Mouse (Mus musculus): ENCODE data around the gene Itga1. TPM values are rescaled to one million over a fixed set of nuclear protein-coding genes. Genes with fewer than 3 reads are reported as not detected.

Gene Itga1
- polyA plus RNA-seq, 1 experiment: not detected

DNA sequence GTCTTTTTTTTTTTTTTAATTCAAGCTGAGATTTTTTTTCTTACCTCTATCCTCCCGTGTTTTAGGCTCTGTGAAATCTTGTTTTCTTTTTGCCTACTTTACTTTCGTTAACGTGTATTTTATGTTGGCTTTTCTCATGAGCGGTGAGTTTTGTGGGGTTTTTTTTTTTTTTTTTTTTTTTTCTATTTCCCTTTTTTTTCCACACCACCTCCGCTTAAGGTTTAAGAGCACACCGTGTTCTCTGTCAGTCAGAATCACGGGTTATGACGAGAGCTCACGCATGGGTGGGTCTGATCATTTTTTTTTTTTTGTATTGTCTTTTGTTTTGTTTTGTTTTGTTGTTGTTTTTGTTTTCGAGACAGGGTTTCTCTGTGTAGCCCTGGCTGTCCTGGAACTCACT, 103.7 kb downstream of the Itga1 start:
- no peaks in the 10 kb centered on the region for H3K4me1 ChIP-seq (ENCODE audit: control insufficient read depth)
- H3K36me3 ChIP-seq (ENCODE audit: control insufficient read depth): no peaks in the 10 kb centered on the region

DNA sequence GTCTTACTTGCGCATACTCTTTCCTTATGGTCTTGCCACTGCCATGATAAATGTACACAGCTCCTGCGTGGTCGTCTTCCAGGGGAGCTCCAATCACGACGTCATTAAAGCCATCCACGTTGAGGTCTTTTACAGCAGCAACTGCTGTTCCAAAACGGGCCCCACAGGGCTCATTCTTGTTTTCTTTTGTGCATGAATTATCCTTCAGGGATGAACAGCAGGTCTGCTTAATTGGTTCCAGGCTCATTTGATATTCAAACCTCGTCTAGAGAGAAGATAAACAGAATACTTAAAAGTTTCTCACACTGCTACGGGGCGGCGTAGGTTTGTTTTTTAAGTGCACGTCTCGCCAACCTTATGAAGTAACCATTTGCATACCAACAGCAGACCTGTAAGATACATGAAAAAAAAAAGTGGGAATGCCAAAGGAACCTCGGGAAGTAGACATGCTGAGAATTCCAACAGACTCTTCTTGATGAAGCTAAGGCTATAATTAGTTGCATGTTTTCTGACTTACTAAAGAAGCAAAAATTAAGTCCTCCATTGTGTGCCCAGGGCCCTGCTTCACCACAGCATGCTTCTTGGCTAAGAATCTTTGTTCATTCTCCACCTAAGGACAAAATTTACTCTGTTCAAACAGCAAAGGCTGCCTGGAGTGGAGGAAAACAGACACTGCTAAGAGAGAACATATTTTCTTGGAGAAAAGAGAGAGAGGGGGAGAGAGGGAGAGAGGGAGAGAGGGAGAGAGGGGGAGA, 109.3 kb downstream of the Itga1 start:
- H3K4me3 ChIP-seq (replicated peaks): no peak overlapping the region
- TF ChIP-seq TAL1 (IDR thresholded peaks at IDR 0.05; ENCODE audit: low read length) (no peak), GATA1 (IDR thresholded peaks at IDR 0.05; ENCODE audit: low read length) (no peak)
- no peaks in the 10 kb centered on the region for H3K27me3 ChIP-seq (ENCODE audit: control insufficient read depth)
- no peaks in the 10 kb centered on the region for H3K9me3 ChIP-seq (ENCODE audit: control insufficient read depth, low read length)
- no peaks in the 10 kb centered on the region for H3K4me1 ChIP-seq (ENCODE audit: control insufficient read depth)
- no peaks in the 10 kb centered on the region for H3K36me3 ChIP-seq (ENCODE audit: control insufficient read depth)

More for the DNA sequence above, 103.7 kb downstream of the Itga1 start:
- H3K4me3 ChIP-seq (replicated peaks): no peak overlapping the region
- H3K27me3 ChIP-seq (ENCODE audit: control insufficient read depth): no peaks in the 10 kb centered on the region
- TF ChIP-seq GATA1 (IDR thresholded peaks at IDR 0.05; ENCODE audit: low read length) (no peak), TAL1 (IDR thresholded peaks at IDR 0.05; ENCODE audit: low read length) (no peak)
- H3K9me3 ChIP-seq (ENCODE audit: control insufficient read depth, low read length): no peaks in the 10 kb centered on the region

DNA sequence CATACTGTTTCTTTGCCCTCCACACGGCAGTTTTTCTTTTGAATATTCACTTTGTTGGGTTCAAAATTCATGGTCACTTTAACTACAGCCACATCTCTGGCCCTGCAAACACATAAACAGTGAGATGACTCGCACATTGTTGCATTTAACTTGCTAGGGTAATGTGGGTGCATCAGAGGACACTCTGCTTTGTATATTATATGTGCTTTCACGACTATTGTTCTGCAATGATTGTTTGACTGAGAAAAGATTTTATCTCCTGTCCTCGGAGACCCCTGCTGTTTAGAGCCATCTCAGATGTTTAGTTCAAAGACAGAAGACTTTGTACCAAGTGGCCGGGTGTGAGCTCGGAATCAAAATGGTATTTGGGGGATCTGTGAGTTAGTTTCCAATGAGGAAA, 114.1 kb downstream of the Itga1 start:
- no peaks in the 10 kb centered on the region for H3K4me1 ChIP-seq (ENCODE audit: control insufficient read depth)
- TF ChIP-seq GATA1 (IDR thresholded peaks at IDR 0.05; ENCODE audit: low read length) (no peak), TAL1 (IDR thresholded peaks at IDR 0.05; ENCODE audit: low read length) (no peak)
- no peaks in the 10 kb centered on the region for H3K9me3 ChIP-seq (ENCODE audit: control insufficient read depth, low read length)
- no peak overlapping the region for H3K4me3 ChIP-seq (replicated peaks)
- no peaks in the 10 kb centered on the region for H3K27me3 ChIP-seq (ENCODE audit: control insufficient read depth)
- H3K36me3 ChIP-seq (ENCODE audit: control insufficient read depth): no peaks in the 10 kb centered on the region

DNA sequence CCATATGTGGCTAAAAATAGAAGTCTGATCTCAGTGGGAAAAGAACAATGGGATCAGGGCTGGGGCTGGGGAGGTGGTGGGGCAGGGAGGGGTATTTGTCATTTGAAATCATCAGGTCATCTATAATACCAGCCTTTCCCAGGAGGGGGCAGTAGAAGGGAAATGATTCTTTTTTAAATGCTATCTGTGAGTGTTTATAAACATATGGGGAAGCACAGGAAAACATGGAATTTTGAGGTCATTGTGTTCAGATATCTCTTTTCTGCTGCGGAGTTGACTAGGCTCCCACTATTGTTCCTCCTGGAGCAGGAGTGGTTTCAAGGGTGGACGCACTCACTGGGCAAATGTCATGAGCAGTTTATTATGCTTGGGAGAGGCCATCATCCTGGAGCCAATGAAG, 114.6 kb downstream of the Itga1 start:
- no peak for TF ChIP-seq GATA1 (IDR thresholded peaks at IDR 0.05; ENCODE audit: low read length)
- no peak for TF ChIP-seq TAL1 (IDR thresholded peaks at IDR 0.05; ENCODE audit: low read length)

DNA sequence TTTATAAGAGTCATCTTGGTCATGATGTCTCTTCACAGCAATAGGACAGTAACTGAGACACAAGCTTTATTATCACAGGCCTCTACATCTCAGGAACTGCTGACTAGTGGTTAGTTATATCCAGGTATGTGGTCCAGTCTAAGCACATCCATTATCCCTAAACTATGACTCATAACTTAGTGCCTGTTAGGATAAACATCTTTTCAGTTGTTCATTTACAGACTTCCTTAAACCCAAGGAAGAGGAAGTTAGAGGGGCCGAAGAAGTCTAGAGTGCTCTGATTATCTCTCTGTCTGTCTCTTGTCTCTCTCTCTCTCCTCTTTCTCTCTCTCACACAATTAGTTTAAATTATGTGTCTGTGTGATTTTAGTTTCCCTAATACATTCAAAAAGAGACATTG, 117.1 kb downstream of the Itga1 start:
- H3K4me1 ChIP-seq (ENCODE audit: control insufficient read depth): no peaks in the 10 kb centered on the region
- no peak for TF ChIP-seq GATA1 (IDR thresholded peaks at IDR 0.05; ENCODE audit: low read length)
- TF ChIP-seq TAL1 (IDR thresholded peaks at IDR 0.05; ENCODE audit: low read length): no peak

More for the DNA sequence above, 114.6 kb downstream of the Itga1 start:
- H3K36me3 ChIP-seq (ENCODE audit: control insufficient read depth): no peaks in the 10 kb centered on the region
- no peaks in the 10 kb centered on the region for H3K9me3 ChIP-seq (ENCODE audit: control insufficient read depth, low read length)
- H3K4me3 ChIP-seq (replicated peaks): no peak overlapping the region
- no peaks in the 10 kb centered on the region for H3K4me1 ChIP-seq (ENCODE audit: control insufficient read depth)
- H3K27me3 ChIP-seq (ENCODE audit: control insufficient read depth): no peaks in the 10 kb centered on the region

DNA sequence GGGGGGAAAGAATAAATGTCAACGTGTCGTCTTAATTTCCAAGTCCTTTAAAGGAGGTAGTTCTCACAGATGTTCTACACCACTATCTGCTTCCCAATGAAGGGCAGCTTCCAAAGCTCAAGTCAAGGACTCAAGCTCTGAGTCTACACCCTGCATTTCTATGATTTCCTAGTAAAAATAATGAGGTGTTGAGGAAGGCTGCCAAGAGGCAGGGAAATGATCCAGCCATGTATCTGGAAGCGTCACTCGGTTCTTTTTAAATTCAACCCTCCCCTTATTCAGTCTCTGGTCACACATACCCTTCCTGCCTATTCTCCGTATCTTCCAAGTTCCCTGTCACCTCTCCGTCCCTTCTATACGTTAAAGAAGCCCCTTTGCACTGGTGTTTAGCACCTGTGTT, 118.6 kb downstream of the Itga1 start:
- no peaks in the 10 kb centered on the region for H3K9me3 ChIP-seq (ENCODE audit: control insufficient read depth, low read length)
- no peaks in the 10 kb centered on the region for H3K27me3 ChIP-seq (ENCODE audit: control insufficient read depth)
- TF ChIP-seq TAL1 (IDR thresholded peaks at IDR 0.05; ENCODE audit: low read length): no peak
- no peak for TF ChIP-seq GATA1 (IDR thresholded peaks at IDR 0.05; ENCODE audit: low read length)
- H3K36me3 ChIP-seq (ENCODE audit: control insufficient read depth): no peaks in the 10 kb centered on the region
- H3K4me3 ChIP-seq (replicated peaks): no peak overlapping the region
- no peaks in the 10 kb centered on the region for H3K4me1 ChIP-seq (ENCODE audit: control insufficient read depth)

More for the DNA sequence above, 117.1 kb downstream of the Itga1 start:
- no peaks in the 10 kb centered on the region for H3K9me3 ChIP-seq (ENCODE audit: control insufficient read depth, low read length)
- no peaks in the 10 kb centered on the region for H3K27me3 ChIP-seq (ENCODE audit: control insufficient read depth)
- H3K36me3 ChIP-seq (ENCODE audit: control insufficient read depth): no peaks in the 10 kb centered on the region
- H3K4me3 ChIP-seq (replicated peaks): no peak overlapping the region

DNA sequence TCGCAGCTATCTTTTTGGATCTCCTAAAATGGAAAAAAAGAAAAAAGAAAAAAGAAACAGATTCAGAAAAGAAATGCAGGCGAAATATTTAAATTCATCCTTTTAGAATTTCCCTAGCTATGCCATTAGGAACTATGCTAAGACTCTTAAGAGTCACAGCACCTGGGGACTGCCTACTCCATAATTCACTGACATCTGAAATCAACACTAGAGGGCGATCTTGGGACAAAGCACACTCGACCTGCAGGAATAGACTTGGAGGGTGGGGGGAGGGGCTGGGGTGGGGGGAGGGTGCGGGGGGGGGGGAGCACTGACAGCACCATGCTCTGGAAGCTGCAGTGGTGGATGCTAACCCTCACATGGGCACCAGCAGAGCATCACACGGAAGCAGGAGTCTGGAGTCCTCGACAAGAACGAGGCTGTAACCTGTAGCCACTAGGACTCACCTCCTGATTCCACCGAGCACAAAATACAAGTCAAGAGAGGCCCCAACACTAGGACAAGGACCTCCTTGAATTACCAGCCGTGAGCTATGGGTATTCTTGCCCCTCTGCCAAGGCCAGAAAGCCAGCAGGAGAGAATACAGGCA, 120.8 kb downstream of the Itga1 start:
- no peaks in the 10 kb centered on the region for H3K36me3 ChIP-seq (ENCODE audit: control insufficient read depth)
- H3K4me3 ChIP-seq (replicated peaks): no peak overlapping the region
- no peaks in the 10 kb centered on the region for H3K27me3 ChIP-seq (ENCODE audit: control insufficient read depth)
- H3K4me1 ChIP-seq (ENCODE audit: control insufficient read depth): no peaks in the 10 kb centered on the region
- H3K9me3 ChIP-seq (ENCODE audit: control insufficient read depth, low read length): no peaks in the 10 kb centered on the region
- TF ChIP-seq GATA1 (IDR thresholded peaks at IDR 0.05; ENCODE audit: low read length) (no peak), TAL1 (IDR thresholded peaks at IDR 0.05; ENCODE audit: low read length) (no peak)

DNA sequence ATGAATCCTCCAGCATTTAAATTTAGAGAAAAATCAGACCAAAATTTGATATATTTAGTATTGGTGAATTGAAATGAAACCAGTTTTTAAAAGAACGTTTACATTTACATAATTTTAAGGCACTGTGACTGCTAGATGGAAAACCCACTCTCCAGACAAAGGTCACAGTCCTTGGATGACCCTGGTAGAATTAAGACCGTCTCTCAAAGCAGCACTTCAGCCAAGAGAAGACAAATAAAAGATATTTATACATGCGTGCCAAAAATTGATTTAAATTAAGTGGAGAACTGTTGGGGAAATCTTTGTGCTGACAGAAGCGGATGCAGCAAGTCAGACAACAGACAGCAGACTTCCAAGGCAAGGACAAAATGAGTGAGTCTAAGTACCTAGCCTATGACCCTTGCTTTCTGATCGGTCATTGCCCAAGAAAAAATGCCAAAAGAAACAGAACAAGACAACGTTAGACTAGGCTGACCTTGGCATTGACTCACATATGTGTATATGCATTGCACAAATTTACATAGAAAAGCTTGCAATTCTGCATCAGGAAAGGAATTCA, 127.2 kb downstream of the Itga1 start:
- no peaks in the 10 kb centered on the region for H3K4me1 ChIP-seq (ENCODE audit: control insufficient read depth)
- no peaks in the 10 kb centered on the region for H3K27me3 ChIP-seq (ENCODE audit: control insufficient read depth)
- H3K36me3 ChIP-seq (ENCODE audit: control insufficient read depth): no peaks in the 10 kb centered on the region
- TF ChIP-seq TAL1 (IDR thresholded peaks at IDR 0.05; ENCODE audit: low read length): no peak
- no peak for TF ChIP-seq GATA1 (IDR thresholded peaks at IDR 0.05; ENCODE audit: low read length)
- no peaks in the 10 kb centered on the region for H3K9me3 ChIP-seq (ENCODE audit: control insufficient read depth, low read length)
- no peak overlapping the region for H3K4me3 ChIP-seq (replicated peaks)

DNA sequence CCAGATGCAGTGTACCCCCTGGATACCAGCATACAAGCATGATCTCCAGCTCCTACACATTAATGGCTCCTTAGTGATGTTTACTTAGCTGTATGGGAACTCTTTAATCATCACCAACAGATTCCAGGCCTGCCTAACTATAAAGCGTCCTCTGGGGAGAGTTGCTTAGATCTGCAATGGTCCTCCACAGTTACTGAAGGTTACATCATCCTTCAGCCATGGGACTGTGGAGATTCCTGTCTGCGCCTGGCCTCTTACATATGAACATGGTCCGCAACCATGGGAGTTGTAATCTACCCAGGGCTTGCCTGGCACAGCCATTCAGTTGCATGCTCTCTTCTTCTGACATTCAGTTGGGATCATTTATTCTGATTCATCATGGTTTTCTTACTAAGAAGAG, 129.9 kb downstream of the Itga1 start:
- no peaks in the 10 kb centered on the region for H3K9me3 ChIP-seq (ENCODE audit: control insufficient read depth, low read length)
- H3K27me3 ChIP-seq (ENCODE audit: control insufficient read depth): no peaks in the 10 kb centered on the region
- H3K4me3 ChIP-seq (replicated peaks): no peak overlapping the region
- no peak for TF ChIP-seq TAL1 (IDR thresholded peaks at IDR 0.05; ENCODE audit: low read length)
- no peak for TF ChIP-seq GATA1 (IDR thresholded peaks at IDR 0.05; ENCODE audit: low read length)
- no peaks in the 10 kb centered on the region for H3K36me3 ChIP-seq (ENCODE audit: control insufficient read depth)
- H3K4me1 ChIP-seq (ENCODE audit: control insufficient read depth): no peaks in the 10 kb centered on the region

All from erythroblast, embryonic 14.5 days (primary cell).